Mouse (Mus musculus): Measurements from ENCODE around the gene H2-DMa. TPM values are rescaled to one million over a fixed set of nuclear protein-coding genes. Genes with fewer than 3 reads are reported as not detected.
A peak's percentile ranks its signal among the peaks of the same experiment; 100 is the strongest.

The H2-DMa gene
- polyA plus RNA-seq, 1 experiment from 2014 or later: 10.8 TPM

- Histone ChIP-seq H3K36me3 (peaks cover 24% of the 10 kb centered on the region), H3K27ac (peak overlapping the region; percentile 100), H3K9ac (peak overlapping the region; percentile 89), H3K27me3 (replicated peaks) (no peaks in the 10 kb centered on the region), H3K4me1 (peaks cover 30% of the 10 kb centered on the region), H3K4me3 (replicated peaks) (peak overlapping the region; percentile 80), H3K9me3 (no peaks in the 10 kb centered on the region), H3K4me2 (peak overlapping the region; percentile 71)
- ATAC-seq (ENCODE audit: insufficient read depth, low FRiP score, low read depth): peak; percentile 23
- under 1% methylated on average over 38 of the region's 42 CpGs for WGBS
These were observed 911 bp downstream of the H2-DMa start for GRCm38 (mm10) chr17:34120180-34120723.

- WGBS: under 1% methylated on average over 30 of the region's 31 CpGs
These were observed 1.5 kb downstream of the H2-DMa start for GRCm38 (mm10) chr17:34120814-34121171.

GRCm38 (mm10) chr17:34121172-34121878, 2.0 kb downstream of the H2-DMa start:
- peak overlapping the region; percentile 71 for H3K4me2 ChIP-seq
- H3K9me3 ChIP-seq: no peaks in the 10 kb centered on the region
- H3K36me3 ChIP-seq: peaks cover 18% of the 10 kb centered on the region
- 0% methylated on average over 32 of the region's 35 CpGs for WGBS
- H3K9ac ChIP-seq: peak overlapping the region; percentile 89
- H3K4me1 ChIP-seq: peaks cover 22% of the 10 kb centered on the region
- ATAC-seq (ENCODE audit: insufficient read depth, low FRiP score, low read depth): peak; percentile 17; the same call in 1 of the 2 replicates
- H3K27me3 ChIP-seq (replicated peaks): no peaks in the 10 kb centered on the region
- H3K4me3 ChIP-seq (replicated peaks): peak overlapping the region; percentile 80
- peak overlapping the region; percentile 100 for H3K27ac ChIP-seq

More at GRCm38 (mm10) chr17:34120814-34121171, 1.5 kb downstream of the H2-DMa start:
- H3K36me3 ChIP-seq: peaks cover 19% of the 10 kb centered on the region
- peak; percentile 12; the same call in 1 of the 2 replicates for ATAC-seq (ENCODE audit: insufficient read depth, low FRiP score, low read depth)
- peaks cover 26% of the 10 kb centered on the region for H3K4me1 ChIP-seq
- peak overlapping the region; percentile 71 for H3K4me2 ChIP-seq
- peak overlapping the region; percentile 89 for H3K9ac ChIP-seq
- H3K27ac ChIP-seq: peak overlapping the region; percentile 100
- H3K27me3 ChIP-seq (replicated peaks): no peaks in the 10 kb centered on the region
- peak overlapping the region; percentile 80 for H3K4me3 ChIP-seq (replicated peaks)
- no peaks in the 10 kb centered on the region for H3K9me3 ChIP-seq

GRCm38 (mm10) chr17:34121879-34122187, 2.5 kb downstream of the H2-DMa start:
- H3K9ac ChIP-seq: peak overlapping the region; percentile 89
- H3K4me1 ChIP-seq: peaks cover 20% of the 10 kb centered on the region
- H3K9me3 ChIP-seq: no peaks in the 10 kb centered on the region
- peak overlapping the region; percentile 100 for H3K27ac ChIP-seq
- peak overlapping the region; percentile 71 for H3K4me2 ChIP-seq
- H3K4me3 ChIP-seq (replicated peaks): peak overlapping the region; percentile 80
- peaks cover 19% of the 10 kb centered on the region for H3K36me3 ChIP-seq
- H3K27me3 ChIP-seq (replicated peaks): no peaks in the 10 kb centered on the region
- no peak for ATAC-seq (ENCODE audit: insufficient read depth, low FRiP score, low read depth)
- 1% methylated on average over 10 of the region's 10 CpGs for WGBS

DNA sequence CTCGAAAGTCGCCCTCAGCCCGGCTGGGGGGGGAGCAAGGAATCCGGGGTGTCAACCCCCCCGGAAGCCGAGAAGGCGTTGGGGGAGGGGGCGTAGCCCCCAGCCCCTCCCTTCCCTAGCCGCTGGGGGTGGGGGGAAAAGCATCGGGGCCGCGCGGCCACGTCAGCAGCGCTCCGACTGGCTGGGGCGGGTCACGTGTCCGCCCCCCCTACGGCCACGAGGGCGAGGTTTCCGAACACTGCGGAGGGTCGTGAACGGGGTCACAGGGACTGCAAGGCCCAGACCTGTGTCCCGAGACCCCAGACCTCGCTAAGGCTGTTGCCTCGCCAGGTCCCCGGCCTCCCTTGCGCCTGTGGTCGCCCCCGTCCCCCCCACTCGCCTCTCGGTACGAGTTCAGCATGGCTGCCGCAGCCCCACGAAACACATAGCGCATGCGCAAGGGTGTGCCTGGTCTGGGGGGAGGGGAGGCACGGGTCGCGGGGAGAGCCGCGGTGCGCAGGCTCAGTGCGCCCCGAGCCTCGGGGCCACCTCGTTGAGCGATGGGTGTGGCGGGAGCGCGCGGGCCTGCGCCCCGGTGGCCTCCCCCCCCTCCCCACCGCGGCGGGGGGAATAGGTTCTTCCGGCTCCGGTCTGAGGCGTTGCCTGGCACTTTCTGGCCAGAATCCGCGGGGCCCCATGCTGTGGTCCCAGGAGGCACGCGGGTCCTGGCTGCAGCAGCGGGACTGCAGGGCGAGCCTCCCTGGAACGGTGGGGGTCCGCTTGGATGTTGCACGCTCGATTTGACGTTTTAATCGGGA, 3.0 kb downstream of the H2-DMa start, which contains the start of gene Brd2:
Brd2 (minus strand) TSS at position 447 of the 797 bp plus-strand sequence.
- no peaks in the 10 kb centered on the region for H3K27me3 ChIP-seq (replicated peaks)
- peak within 1 kb of the TSS; percentile 80 for H3K4me3 ChIP-seq (replicated peaks)
- H3K9me3 ChIP-seq: no peaks in the 10 kb centered on the region
- WGBS: under 1% methylated on average over 70 of the region's 75 CpGs
- peak within 1 kb of the TSS; percentile 100 for H3K27ac ChIP-seq
- H3K4me1 ChIP-seq: peaks cover 21% of the 10 kb centered on the region
- peaks cover 17% of the 10 kb centered on the region for H3K36me3 ChIP-seq
- peak within 1 kb of the TSS; percentile 89 for H3K9ac ChIP-seq
- peak; percentile 56 for ATAC-seq (ENCODE audit: insufficient read depth, low FRiP score, low read depth)
- peak within 1 kb of the TSS; percentile 71 for H3K4me2 ChIP-seq

- no peak for ATAC-seq (ENCODE audit: insufficient read depth, low FRiP score, low read depth)
- Histone ChIP-seq H3K36me3 (peaks cover 17% of the 10 kb centered on the region), H3K9ac (peak overlapping the region; percentile 53; the same call in 1 of the 2 replicates), H3K4me1 (peaks cover 25% of the 10 kb centered on the region), H3K27ac (peak overlapping the region; percentile 100), H3K4me3 (replicated peaks) (peak overlapping the region; percentile 80), H3K4me2 (peak overlapping the region; percentile 71), H3K27me3 (replicated peaks) (no peaks in the 10 kb centered on the region), H3K9me3 (no peaks in the 10 kb centered on the region)
- WGBS: under 1% methylated on average over 7 of the region's 7 CpGs
These were observed 3.8 kb downstream of the H2-DMa start for GRCm38 (mm10) chr17:34123111-34123510.

DNA sequence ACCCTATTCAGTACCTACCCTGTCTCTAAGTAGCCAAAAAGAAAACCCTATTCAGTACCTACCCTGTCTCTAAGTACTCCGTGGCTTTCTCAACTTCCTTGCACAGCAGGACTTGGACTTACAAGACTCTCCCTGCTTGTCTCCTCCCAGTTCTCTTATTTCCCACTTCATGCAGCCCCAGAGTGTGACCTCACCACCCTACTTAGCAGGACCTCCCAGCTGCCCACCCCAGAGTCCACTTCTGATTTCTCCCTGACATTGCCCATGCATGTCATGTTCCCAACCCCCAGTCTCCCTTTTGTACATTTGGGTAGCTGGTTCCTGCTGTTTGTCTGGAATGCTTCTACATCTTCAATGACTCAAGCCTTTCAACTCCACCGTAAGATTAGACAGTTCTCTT, 4.2 kb downstream of the H2-DMa start:
- peak overlapping the region; percentile 71 for H3K4me2 ChIP-seq
- no peaks in the 10 kb centered on the region for H3K9me3 ChIP-seq
- H3K4me3 ChIP-seq (replicated peaks): peak overlapping the region; percentile 80
- WGBS: 3% methylated on average over 2 of the region's 2 CpGs
- H3K9ac ChIP-seq: no peak overlapping the region; the same call in 1 of the 2 replicates
- peaks cover 13% of the 10 kb centered on the region for H3K36me3 ChIP-seq
- ATAC-seq (ENCODE audit: insufficient read depth, low FRiP score, low read depth): no peak
- H3K4me1 ChIP-seq: peaks cover 28% of the 10 kb centered on the region
- H3K27ac ChIP-seq: peak overlapping the region; percentile 100
- no peaks in the 10 kb centered on the region for H3K27me3 ChIP-seq (replicated peaks)

GRCm38 (mm10) chr17:34124649-34125048, 5.3 kb downstream of the H2-DMa start:
- no peaks in the 10 kb centered on the region for H3K27me3 ChIP-seq (replicated peaks)
- H3K4me2 ChIP-seq: peak overlapping the region; percentile 71; the same call in 1 of the 2 replicates
- 0 out of 2 replicates have a peak overlapping the region, but pooled peaks have one; percentile 5 for H3K4me3 ChIP-seq (replicated peaks)
- no peak overlapping the region for H3K27ac ChIP-seq
- H3K36me3 ChIP-seq: peaks cover 8% of the 10 kb centered on the region; the same call in 1 of the 2 replicates
- H3K9ac ChIP-seq: no peak overlapping the region
- no peak for ATAC-seq (ENCODE audit: insufficient read depth, low FRiP score, low read depth)
- peaks cover 37% of the 10 kb centered on the region for H3K4me1 ChIP-seq
- no peaks in the 10 kb centered on the region for H3K9me3 ChIP-seq
- WGBS: 61% methylated on average over 6 of the region's 6 CpGs

- 63% methylated on average over 9 of the region's 9 CpGs for WGBS
- no peaks in the 10 kb centered on the region for H3K27me3 ChIP-seq (replicated peaks)
- H3K4me3 ChIP-seq (replicated peaks): no peak overlapping the region
- H3K27ac ChIP-seq: no peak overlapping the region
- no peak for ATAC-seq (ENCODE audit: insufficient read depth, low FRiP score, low read depth)
- peaks cover 8% of the 10 kb centered on the region; the same call in 1 of the 2 replicates for H3K36me3 ChIP-seq
- H3K9ac ChIP-seq: no peak overlapping the region
- H3K4me1 ChIP-seq: peaks cover 37% of the 10 kb centered on the region
- H3K9me3 ChIP-seq: no peaks in the 10 kb centered on the region
- H3K4me2 ChIP-seq: no peak overlapping the region
These were observed 7.6 kb downstream of the H2-DMa start for GRCm38 (mm10) chr17:34126826-34127420.

- Histone ChIP-seq H3K27ac (no peak overlapping the region), H3K4me2 (no peak overlapping the region), H3K4me3 (replicated peaks) (no peak overlapping the region), H3K9ac (no peak overlapping the region), H3K9me3 (no peaks in the 10 kb centered on the region), H3K36me3 (peaks cover 8% of the 10 kb centered on the region; the same call in 1 of the 2 replicates), H3K27me3 (replicated peaks) (no peaks in the 10 kb centered on the region), H3K4me1 (peaks cover 37% of the 10 kb centered on the region)
- WGBS: 29% methylated on average over 6 of the region's 6 CpGs
- ATAC-seq (ENCODE audit: insufficient read depth, low FRiP score, low read depth): no peak
These were observed 8.1 kb downstream of the H2-DMa start for GRCm38 (mm10) chr17:34127475-34127874.

DNA sequence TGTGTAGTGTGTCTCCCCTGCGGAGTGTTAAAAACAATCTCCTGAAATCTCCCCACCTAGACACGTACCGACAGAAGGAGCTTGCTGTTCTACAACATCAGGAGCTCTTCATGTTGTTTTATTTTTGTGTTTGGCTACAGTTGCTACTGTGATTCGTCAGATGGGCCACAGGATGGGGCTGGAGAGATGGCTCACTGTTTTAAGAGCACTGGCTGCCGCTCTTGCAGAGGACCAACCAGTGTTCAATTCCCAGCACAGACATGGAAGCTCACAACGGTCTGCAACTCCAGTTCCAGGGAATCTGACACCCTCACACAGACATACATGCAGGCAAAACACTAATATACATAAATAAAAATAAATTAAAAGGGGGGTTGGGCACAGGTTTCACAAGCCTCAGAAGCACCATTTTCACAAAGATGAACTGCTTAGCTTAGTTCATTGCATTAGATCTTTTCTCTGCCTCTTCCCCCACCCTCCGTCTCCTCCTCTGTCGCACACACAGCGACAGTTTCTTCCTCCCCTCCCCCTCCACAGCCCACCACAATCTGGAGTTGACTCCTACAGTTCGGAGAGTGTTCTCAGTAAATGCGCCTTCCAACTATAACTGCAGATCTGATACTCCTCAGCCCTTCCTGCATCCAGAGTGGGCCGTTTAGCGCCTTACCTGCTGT, 9.1 kb downstream of the H2-DMa start:
- 29% methylated on average over 13 of the region's 13 CpGs for WGBS
- Histone ChIP-seq H3K27ac (no peak overlapping the region), H3K4me3 (replicated peaks) (no peak overlapping the region)

More for the DNA sequence above, 9.1 kb downstream of the H2-DMa start:
- H3K9me3 ChIP-seq: no peaks in the 10 kb centered on the region
- H3K36me3 ChIP-seq: peaks cover 8% of the 10 kb centered on the region; the same call in 1 of the 2 replicates
- ATAC-seq (ENCODE audit: insufficient read depth, low FRiP score, low read depth): no peak
- peak overlapping the region; percentile 17; the same call in 1 of the 2 replicates for H3K4me2 ChIP-seq
- peaks cover 37% of the 10 kb centered on the region for H3K4me1 ChIP-seq
- no peaks in the 10 kb centered on the region for H3K27me3 ChIP-seq (replicated peaks)
- H3K9ac ChIP-seq: no peak overlapping the region
